Mouse (Mus musculus) E14TG2a.4 (cell line): ENCODE measurements around the gene Camsap3.

Source experiments
- CTCF ChIP-seq: conservative IDR thresholded peaks from 2 replicates; pipeline ENCODE4 v1.5.1; 2014; ENCODE audit warnings: low read length
- NANOG ChIP-seq: IDR thresholded peaks from 2 replicates; pipeline ENCODE4 v1.6.1; 2014; ENCODE audit warnings: borderline replicate concordance, low read length, mixed read lengths
- POU5F1 ChIP-seq: IDR thresholded peaks from 2 replicates; pipeline ENCODE4 v1.6.1; 2014; ENCODE audit warnings: low read length, borderline replicate concordance

DNA sequence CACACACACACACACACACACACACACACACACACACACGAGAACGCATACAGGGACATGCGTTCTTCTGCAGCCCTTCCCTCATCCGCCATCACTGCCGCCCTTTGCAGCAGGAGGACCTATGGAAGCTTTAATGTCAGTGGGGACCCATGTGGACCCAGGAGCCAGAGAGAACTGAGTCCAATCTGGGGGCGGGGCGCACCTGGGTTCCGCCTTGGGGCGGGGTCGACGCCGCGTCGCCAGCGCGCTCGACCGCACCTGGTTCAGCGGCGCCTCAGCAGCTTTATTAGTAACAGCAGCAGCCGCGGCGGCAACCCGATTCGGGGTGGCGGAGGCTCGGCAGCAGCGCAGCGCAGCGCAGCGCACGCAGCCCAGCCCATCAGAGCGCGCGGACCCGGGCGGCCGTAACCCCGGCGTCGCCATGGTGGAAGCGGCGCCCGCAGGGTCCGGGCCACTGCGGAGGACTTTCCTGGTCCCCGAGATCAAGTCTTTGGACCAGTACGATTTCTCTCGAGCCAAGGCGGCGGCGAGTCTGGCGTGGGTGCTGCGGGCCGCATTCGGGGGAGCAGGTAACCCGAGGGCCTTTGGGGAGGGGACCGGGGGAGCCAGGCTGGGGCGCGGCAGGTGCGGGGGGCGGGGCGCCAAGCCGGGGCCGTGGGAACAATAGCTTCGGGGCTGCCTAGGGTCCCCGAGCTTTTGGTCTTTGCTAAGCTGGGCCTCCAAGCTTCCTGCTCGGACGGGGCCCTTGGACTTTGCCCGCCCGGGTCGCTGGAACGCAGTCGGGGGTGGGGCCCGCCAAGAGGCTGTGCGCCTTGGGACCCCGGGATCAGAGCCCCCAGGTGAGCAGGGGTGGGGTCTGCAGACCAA, 531 bp downstream of the Camsap3 start:
- TF ChIP-seq CTCF (no peak), POU5F1 (no peak), NANOG (no peak)
